Mouse (Mus musculus): ENCODE measurements around the gene Pard3b.

The Pard3b gene

DNA sequence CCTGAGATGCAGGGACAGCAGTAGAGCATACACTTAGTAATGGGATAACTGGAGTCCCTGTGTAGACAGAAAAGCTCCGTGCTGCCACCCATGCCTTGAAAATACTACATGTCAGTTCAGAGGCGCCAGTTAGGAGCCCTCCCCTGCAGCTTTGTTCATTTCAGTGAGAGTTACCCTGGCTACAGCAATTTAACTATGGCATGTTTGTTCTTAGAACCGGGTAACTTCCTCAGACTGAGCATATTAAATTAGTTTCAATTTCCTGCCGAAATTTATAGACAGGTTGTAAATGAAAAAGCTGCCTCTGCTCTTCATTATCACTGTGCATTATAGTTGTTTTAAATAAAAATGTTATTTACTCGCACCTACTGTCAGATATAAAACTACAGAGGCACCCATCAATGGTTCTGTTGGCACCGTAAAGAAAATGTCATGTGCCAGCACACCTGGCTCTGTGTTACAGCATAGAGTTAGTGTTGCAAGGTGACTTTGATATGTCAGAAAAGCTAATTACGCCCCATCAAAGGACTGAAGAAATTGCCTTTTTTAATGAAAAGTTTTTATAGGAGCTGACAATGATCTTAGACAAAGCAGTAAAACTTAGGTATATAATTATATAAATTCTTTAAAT lies 289.6 kb downstream of the Pard3b start:
- DNase-seq, result no peak

DNA sequence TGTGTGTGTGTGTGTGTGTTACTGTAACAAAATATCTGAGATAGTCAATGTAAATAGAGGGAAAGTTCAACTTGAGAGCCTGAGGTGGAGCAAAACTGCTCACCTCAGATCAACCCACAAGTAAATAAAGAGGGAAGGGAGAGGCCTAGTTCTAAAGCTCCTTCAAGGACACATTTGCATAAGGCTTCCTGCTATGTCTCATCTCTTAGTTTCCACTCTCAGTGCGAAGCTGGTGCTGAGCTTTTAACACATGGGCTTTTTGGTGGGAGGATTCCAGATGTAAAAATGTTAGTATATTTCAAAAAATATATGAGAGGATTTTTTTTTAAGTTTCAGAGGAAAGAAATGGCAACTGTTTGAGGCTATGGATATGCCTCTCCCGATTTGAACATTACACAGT lies 294.9 kb downstream of the Pard3b start:
- no peak for DNase-seq

DNA sequence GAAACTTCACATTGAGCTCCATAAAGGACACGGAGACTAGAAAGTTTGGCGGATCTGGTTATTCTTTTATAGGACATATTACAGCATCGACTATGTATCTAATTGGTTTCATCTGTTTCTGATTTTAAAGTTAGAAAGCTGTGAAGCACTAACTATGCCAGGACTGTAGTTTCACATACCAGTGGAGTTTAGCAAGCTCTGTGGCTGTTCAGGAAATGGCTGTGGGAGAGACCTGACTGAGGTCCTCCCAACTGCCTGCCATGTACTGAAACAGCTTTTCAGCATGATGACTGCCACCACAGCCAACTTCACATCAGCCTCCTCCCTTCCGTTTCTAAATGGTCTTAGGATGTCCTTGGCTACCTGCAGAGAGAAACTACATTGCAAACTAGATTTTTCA lies 296.1 kb downstream of the Pard3b start:
- DNase-seq, result no peak

DNA sequence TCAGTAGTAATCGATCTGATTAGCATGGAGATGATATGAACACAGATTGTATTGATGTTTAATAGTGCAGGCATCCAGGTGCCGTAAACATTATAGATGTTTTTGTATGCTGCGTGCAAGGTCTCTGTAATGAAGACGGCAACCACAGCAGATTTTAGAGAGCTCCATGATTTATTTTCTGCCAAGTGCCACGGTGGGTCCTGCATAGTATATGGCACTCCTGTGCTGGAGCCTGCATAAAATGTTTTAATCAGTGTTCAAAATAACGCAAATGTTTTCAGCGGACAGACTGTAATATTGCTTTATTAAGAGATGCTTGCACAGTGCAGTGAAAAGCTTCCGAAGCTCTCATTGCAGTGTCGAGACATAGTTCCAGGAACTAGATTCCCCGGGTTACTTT lies 301.3 kb downstream of the Pard3b start:
- no peak for DNase-seq

DNA sequence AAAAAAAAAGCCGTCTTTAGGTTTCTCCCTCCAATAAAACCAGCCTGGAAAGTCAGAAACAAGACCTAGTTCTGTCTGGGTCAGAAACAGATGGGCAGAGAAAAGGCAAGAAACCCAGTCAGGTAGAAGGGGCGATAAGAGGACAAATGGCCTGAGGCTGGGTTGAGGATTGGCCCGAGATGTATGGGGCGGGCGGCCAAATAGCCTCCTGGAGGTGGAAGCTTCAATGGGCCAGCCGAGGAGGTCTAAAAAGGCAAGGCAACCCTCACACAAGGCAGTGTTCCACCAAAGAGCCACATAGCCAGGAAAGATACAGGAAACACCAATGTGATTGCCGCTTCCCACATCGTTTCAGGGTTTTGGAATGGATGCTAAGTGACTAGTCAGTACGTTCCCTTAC lies 322.9 kb downstream of the Pard3b start:
- DNase-seq, result peak; percentile 67 to 78

DNA sequence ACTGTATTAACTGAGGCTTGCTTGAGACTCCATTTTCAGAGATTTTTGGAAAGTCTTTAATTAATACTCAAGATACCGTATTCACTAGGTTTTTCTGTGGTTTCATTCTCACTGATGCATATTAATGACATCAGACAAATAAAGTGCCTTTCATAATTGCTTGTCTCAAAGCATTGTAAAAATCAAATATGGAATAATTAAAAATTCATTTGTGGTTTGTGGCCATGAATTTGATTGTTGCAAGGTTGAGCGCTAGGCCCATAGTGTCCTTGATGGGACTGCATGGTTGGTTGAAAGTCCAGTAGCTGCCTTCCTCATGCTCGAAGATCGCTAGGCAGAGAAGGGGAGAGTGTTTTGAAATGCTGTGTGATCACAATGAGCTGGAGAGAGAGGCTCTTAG lies 323.9 kb downstream of the Pard3b start:
- DNase-seq, result no peak

DNA sequence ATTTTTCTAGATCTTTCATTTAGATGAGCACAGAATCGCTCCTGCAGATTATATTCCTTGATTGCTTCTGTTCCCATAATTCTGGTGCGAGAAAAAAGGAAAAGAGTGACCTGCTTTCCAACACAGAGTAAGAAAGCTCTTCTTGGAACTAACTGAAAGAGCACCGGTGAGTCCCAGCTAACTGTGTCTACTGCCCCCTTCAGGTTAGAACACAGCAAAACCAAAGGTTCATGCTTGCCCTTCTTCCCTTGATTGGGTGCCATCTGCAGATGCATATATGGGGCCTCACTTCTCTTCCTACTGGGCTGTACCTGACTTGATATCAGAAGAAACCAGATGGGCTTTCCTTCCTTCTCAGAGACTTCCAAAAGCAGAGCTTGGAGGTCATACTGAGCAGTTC lies 328.5 kb downstream of the Pard3b start:
- DNase-seq, result no peak

DNA sequence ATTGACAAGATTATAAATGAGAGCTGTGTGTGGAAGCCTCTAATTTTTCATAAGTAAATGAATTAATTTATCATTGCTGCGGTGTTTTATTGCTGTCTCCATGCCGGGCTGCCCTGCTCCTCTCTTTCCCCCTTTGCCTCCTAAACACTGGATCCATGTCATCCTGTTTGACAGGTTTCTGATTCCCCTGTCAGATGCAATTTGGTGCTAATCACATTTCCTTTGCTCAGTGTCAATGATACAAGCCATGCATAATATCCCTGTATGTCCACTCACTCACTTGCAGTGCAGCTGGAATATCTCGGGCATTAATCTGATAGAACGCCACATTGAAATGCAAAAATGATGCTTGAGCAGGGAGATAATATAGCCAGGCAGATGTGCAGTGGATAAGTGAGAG lies 329.2 kb downstream of the Pard3b start:
- DNase-seq, result no peak

DNA sequence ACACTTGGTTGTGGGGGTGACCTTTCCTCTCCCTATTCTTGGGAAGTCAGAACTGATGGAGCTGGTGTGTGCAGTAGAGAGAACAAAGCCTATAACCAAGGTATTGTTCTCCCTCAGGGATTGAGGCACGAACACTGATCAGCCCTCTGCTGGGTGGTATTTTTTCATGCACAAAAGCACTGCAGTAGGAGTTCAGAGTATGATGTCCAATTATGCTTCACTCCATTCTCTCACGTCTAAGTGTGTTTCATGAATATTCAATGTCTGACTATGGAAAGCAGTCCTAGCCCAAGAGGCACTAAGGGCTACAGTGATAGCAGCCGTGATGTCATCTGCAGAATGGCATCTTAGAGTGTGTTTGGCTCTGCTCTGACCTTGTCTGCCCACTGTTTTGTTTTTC lies 359.1 kb downstream of the Pard3b start:
- no peak for DNase-seq

DNA sequence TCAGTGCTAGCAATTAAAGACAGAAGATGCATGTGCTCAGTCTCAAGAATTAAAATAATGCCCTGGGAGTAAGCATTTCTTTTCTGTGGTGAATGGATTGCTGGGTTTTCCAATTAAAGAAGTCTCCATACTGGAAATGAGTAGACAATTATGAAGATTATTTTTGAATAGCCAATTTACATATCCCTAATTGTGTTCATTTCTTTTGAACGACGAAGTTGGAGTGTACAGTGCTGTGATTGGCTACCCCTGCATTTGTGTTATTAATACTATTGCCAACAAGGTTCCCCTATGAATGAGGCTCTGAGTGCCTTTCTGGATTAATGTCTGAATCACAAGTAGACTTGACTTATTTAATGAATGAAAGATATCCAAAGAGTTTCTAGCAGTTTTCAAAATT lies 370.2 kb downstream of the Pard3b start:
- DNase-seq, result no peak

DNA sequence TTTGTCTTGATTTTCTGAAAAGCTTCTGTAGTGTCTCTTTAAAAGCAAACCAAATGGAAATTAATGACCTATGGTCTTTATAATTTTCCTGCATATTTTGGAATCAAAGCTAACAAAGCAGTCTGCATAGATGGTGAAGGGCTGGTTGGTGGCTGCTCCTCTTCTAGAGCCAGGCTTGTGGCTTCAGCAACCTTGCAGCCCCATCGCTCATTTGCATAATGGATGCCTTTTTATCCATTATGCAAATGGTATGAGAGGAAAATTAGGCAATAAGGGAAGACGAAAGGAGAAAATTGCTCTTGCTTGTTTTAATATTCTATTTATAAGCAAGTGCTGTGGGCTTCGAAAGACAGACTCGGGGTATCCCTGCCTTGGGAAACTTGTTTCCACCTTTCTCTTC lies 373.1 kb downstream of the Pard3b start:
- DNase-seq, result no peak

DNA sequence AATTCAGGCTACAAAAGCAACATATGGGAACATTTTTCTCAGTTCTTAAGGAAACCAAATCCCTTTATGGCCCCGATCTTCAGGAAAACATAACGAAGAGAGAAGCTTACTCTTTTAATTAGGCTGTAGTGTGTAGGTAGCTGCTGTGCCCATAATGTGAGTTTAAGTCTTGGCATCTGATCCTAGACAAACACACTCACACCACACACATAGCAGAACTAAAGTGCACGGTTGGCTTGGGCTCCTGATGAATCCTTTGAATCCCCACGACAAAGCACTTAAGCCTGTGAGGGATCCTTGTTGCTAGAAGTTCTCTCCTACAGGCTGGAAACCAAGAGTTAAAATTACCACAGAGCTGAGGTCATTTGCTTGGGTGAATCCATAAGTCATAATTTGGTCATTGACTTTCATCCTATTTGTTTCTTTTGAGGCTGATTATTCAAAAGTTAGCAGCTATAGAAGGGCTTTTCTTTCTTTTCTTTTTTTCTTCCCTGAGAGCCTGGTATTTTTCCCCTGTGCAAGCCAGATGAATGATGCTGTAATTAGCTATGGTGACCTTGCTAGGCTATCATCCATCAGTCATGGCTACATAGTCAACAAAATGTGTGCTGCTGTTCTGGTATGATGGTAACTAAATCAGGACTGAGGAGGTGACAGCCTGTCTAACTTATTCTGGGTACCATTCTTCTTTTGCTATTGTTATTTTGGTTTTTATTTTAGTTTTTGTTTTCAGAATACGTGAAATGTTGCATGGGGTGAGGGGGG lies 378.1 kb downstream of the Pard3b start:
- no peak for DNase-seq

DNA sequence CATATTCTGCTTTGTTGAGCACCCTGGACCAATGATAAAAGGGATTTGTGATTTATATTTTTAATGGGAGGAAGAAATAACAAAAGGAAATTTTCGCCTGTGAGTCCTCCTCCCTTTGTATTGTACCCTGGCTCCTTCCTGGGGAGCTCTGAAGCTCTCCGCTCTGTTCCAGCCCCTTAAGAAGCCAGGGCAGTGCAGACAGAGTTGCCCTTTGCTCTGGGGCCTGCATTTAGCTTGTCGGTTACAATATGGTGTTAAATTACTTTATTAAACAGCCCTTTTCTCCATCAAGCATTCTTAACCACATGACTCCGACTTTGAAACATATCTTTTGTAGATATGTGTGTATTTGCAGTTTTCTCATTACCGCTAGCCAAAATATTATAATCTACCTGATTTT lies 379.7 kb downstream of the Pard3b start:
- no peak for DNase-seq

DNA sequence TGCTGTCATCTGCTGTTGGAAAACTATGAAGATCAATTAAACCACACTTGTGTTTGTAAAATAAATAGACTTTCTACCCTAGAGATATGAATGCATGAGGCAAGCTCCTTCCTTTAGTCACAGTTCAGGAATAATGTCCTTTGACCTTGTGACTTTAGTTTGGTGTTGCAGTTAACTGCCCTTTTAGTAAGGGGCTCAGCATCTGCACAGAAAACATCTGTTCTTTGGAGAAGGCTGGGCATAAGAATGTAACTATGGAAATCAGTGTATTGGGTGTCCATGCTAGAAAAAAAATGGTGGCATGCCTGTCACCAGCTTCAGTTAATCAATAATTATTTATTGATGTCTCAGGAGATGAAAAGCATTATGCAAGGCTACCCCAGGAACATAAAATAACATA lies 381.1 kb downstream of the Pard3b start:
- no peak for DNase-seq

DNA sequence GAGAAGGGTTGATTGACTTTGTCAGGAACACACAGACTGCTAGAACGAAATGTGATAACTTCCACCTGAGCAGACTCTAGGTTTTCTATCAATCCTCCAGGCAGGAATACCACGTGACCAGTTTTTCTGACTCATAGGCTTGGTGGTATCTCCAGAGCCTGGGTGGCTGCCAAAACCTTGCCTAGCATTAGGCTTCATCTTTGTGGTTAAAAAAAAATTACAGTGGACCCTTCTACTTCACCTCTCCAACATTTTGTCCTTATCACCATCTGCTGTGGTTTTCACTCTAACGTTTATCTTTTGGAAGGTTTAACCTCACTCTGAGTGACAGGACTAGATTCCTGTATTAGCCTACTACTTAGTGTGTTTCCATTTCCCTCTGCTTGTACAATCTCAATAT lies 403.1 kb downstream of the Pard3b start:
- DNase-seq, result no peak

DNA sequence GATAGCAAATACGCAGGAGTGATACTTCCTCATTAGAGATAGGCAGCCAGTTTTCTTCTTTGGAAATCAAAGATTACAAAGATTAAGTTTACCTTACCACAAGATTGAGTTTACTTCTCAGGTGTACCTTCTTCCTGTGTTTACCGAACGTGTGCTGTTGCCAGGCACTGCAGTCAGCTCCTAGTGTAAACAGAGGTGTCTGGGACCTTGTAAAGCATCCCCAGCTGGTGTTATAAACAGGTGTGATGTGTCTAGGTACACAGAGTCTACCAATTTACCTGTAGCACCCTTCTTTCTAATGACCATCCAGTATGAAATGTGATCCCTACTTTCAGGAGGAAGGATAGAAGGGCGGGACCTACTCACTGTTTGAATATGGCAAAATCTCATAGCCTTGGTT lies 410.0 kb downstream of the Pard3b start:
- no peak for DNase-seq

DNA sequence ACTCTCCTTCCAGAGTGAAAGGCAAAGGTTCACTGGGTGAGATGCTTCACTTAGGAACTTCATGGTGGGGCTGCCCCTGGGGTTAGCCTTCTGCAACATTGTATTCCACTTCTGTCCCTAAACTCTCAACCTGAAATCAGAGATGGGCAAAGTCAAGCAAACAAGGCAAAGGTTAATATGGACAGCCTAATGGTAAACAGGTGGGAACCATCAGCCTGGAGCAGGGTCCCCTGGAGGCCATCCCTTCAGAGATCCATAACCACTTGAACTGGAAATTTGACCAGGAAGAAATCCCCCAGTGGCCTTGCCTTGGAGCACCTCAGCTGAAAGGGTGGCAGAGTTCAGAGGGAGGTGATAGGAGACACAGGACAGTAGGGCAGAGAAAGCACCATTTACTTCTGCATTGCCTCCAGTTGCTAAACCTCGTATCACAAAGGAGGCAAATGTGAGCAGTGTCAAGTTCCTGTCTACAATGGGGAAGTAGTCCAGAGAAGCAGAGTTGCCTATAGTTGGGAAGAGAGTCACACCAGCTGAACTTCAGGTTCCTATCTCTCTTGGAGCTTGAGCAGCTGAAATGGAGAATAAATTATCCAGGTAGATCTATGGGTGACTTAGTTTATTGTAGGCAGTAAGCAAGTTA lies 412.7 kb downstream of the Pard3b start:
- no peak for DNase-seq

DNA sequence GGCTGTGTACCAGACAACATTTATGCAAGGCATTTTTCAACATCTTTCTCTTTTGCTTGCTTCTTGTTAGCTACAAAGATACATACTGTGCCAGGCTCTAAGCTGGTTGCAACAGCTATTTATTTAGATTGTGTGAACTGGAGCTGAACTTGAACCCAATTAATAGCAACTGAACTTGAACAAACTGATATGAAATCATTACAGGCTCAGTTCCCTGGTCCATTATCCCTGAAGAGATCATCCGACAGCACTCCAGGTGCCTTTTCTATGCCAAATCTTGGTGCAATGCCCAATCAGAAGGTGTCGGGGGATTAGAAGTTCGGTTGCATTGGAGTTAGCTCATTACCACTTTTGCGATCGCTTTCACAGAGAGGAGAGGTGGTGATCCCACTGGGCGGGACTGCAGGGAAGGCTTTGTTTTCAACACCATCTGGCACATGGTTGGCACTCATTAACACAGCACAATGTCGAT lies 414.6 kb downstream of the Pard3b start:
- peak; percentile 44 to 45 for DNase-seq

DNA sequence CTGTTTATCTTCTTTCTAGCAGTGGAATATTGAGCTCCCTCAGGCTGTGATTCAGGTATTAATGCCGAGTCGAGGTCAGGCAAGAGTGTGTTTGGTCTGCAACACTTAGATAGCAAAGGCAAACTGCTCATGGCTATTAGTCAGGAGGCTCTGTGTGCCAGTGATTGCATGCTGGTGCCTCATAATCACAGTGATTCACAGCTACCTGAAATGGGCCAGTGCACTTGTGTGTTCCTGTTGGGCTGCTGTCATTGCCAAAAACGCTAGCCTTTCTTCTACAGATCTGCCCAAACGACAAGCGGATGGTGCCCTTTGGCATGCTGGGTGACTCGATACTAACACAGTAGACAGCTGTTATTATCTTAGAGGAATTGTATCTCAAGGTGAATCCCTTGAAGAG lies 416.7 kb downstream of the Pard3b start:
- DNase-seq, result peak; percentile 40 to 44

DNA sequence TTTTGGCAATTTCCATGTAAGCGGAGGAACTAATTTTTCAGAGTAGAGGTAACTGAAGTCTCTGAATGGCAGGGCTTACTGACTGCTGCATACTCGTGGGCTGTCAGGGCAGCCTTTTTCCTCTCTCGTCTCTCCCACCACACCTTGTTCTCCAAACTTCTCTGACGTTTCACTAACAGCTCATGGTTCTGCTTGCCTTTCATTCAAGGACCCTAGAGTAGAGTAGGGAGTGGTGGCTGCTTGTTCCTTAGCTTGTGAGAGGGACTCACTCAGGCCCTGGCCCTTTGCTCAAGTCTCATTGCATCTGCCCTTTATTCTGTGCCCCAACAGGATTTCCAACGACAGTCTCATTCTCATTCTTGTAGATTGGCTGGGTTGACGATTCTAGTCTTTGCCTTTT lies 432.0 kb downstream of the Pard3b start:
- DNase-seq, result no peak

DNA sequence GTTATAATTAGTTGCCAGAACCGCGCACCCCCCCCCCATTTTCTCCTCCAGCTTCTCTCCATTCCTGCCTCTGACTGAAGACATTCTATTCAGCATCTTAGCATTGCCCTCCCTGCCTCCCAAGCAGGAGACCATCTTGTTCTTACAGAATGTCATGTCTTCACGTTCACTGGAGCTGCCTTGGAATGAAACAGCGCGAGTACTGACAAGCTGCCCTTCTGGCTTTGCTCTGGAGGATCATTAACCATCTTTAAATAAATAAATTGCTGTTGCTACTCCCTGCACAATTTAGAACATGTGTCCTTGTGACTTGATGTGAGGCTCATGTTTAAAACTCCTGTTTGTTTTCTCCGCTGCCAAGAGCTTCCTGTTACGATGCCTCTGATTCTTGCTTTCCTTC lies 432.5 kb downstream of the Pard3b start:
- no peak for DNase-seq

DNA sequence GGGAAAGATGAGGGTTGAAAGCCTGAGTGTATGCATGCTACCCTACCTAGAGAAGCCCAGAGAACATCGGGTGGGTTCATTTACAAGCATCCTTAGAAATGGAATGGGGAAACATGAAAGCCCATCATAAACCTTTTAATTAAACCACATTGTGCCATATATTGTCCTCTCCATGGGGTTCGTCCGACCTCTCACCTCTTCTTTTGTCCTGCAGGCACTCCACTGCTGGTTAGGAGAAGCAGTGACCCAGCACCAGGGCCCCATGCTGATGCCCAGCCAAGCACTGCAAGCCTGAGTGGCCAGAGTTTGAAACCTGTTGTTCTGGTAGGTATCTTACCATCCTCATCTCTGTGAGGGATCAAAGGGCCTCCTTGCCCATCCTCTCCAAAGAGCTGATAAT lies 437.5 kb downstream of the Pard3b start:
- DNase-seq, result no peak

DNA sequence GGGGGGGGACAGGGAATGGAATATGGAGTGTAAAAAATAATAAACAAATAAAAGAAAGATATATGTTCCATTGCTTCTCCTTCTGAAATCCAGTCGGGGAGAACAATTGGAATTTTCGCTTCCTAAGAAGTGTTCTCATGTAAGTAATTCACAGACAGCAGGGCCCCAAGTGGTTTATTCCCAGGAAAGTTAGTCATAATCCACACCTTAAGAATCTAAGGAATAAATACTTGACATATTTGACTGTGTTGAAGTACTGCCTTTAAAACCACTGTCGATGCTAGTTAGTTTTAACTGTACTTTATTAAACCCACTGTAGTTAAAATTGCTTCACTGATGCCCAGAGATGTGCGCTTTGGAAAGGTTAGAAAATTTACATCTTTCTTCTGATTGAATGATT lies 442.5 kb downstream of the Pard3b start:
- DNase-seq, result no peak

DNA sequence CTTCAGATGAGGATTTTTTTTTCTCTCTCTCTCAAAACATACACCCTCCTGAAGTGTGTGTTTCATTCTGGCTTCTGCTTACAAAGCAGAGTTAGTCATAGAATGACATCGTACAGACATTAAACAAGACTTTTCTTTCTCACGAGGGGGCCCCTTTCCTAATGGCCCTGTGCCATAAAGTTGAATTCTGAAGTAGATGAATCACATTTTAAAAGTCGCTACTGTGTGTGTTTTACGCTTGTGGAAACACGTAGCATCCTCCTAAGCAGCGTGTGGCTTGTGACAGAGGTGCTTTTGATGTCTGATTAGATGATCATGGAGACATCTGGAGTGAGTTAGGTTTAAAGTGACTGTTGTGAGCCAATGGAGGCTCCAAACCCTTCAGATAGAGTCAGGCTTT lies 447.4 kb downstream of the Pard3b start:
- no peak for DNase-seq
